Mouse (Mus musculus): ENCODE measurements around the gene Map3k13.
"Not testable (repeated sequence)": the region's sequence is repeated elsewhere in the genome, so short reads cannot be mapped to it uniquely, and the experiment has no call there.

The Map3k13 gene
- long read RNA-seq, experiment 1, partial matches to known transcripts = 1 of 4 reads
- long read RNA-seq, experiment 1, other reads (novel, unspliced or antisense) = 3 of 4 reads
- long read RNA-seq, experiment 2, partial matches to known transcripts = 1 of 2 reads
- long read RNA-seq, experiment 2, other reads (novel, unspliced or antisense) = 1 of 2 reads

DNA sequence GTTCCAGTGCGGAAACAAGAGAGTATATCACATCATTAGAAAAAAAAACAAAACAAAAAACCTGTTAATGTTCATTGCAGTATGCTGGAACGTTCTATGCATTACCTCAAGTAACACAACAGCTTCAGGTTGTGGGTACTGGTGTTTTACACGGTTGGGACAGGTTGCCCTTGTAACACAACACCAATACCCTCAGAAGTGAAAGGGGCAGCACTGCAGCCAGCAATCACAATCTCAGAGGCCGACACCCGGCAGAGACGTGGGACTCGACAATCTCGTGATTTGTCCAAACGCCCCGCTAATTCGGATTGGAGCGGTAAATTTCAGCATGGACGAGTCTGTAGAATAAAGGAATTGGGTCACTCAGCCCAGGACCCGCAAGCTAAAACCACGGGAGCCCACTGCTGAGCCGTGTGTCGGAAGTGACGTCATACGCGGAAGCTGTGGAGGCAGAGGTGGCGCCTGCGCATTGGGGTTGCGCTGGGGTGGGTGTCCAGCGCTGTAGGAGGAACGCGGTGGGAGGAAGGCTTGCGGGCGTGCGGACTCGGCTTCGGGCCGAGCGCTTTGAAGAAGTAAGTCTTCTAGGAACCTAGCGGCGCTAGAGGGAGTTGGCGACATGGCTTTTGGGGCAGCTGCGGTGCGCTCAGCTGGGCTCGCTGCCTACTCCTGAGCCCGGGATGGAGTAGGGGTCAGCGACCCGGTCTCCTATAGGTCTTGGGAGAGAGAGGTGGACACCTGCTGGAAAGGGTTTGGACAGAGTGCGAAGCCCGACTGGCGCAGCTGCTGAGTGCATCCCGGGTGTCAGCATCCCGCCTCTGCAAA, at the start of gene Map3k13:
Gene Map3k13 (plus strand): TSS at position 472 of the 822 bp plus-strand sequence.
- intact Hi-C loops (cut with DNase I) = no loop called here

DNA sequence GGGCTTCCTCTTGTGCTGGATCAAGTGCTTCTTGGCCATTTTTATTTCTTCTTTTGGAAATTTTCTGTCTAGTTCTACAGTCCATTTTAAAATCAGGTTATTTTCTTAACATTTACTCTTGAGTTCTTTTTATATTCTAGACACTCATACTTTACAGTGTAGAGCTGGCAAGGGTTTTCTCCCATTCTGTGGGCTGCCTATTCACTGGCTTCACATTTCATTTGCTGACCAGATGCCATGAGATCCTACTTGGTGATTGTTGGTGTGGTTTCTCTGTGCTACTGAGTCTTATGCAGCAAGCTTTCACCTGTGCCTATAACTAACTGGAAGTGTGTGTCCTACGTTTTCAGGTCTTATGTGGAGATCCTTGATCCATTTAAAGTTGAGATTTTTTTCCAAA, 35.7 kb upstream of the Map3k13 start:
- intact Hi-C loops (cut with DNase I) = no loop called here

DNA sequence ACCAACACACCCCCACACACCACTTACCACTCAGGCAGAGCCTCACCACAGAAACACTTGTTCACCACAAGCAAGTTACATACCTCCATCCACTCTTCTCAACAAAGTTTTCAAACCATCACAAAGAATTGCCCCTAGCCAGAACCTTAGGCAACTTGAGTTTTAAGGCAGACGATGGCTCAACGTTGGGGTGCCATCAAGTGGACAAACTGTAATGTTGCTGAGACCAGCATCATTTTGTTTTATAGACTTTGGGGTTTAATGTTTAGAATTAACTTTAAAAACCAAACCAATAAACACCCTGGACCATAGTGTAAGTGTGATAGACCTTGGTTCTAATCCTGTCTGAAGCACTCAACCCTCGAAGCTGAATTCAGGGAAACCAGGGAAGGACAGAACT, 25.9 kb upstream of the Map3k13 start:
- intact Hi-C loops (cut with DNase I) = loop anchor here (2.0 kb wide), 1 partner anchor 47 kb away; no protein-coding TSS in a partner anchor

DNA sequence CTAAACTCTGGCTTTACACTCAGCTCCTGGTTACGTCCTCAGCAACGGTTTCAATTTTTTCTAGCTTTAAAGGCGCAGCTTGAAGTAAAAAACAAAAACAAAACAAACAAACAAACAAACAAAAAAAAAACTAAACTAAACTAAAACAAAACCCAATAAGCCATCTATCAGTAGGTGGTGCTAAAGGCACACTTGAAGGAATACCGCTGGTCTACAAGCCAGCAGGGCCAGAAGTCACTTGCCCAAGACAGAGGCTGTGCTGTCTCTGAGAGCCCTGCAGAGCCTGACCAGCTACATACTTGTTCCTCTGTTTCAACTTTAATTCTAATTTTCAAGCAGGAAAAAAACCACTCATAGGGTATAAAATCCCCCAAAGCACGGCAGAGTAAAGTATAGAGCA, 24.5 kb upstream of the Map3k13 start:
- intact Hi-C loops (cut with DNase I) = loop anchor here (2.0 kb wide), 1 partner anchor 45 kb away; no protein-coding TSS in a partner anchor

DNA sequence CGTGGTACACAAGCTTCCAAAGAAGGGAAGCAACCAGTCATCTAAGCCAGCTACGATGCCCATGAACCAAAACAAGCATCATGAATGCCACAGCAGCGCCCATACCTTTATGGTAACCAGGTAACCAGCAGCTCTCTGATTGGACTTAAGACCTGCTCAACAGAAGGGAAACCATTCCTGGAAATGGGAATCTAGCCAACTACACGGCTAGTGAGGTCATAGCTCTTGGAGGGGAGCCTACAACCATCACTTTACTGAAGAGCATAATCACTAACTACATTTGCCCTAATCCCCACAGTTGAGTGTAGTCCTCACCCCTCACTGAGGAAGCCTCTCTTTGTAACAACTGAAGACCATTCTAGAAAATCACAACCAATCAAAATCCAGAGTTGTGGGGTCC, 19.4 kb upstream of the Map3k13 start:
- intact Hi-C loops (cut with DNase I) = no loop called here

DNA sequence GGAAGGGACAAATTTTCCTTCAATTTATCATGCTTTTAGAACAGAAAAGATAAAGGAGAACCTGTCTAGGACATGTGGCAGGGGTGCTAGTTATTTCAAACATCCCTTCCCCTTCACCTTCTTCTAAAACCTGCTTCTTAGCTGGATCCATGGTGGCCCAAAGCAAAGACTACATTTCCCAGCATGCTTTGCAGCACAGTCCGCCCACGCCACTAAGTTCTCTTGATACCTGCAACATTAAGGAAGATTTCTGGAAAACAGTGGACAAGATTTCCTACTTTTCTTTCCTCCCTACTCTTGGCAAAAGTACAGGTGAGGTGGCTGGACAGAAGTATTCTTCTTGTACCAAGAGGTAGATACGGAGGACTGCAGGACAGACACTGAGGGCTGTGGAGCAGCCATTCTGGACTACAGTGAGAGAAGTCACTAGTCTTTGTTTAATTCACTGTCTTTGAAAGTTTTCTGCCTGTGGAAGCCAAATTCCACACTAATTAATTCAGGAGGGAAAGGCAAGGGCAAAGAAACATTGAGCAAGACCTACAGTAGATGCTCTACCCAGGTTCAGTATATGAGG, 15.8 kb upstream of the Map3k13 start:
- intact Hi-C loops (cut with DNase I) = no loop called here

DNA sequence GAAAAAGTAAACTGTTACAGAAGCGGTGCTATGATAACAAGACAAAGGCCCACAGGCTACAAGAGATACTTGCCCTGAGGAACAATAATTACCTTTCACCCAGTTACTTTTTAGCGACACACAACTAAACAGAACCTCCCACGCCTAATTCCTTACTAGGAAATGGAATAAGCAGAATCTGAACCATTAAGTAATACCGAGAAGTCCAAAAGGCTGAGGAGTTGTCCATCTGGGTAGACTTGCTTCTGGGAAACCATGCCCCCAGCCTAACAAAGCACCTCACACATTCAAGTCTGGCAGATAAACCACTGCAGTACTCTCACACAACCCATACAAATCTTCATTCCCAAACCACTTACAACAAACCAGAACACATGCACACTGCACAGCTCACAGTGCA, 15.0 kb upstream of the Map3k13 start:
- intact Hi-C loops (cut with DNase I) = no loop called here

DNA sequence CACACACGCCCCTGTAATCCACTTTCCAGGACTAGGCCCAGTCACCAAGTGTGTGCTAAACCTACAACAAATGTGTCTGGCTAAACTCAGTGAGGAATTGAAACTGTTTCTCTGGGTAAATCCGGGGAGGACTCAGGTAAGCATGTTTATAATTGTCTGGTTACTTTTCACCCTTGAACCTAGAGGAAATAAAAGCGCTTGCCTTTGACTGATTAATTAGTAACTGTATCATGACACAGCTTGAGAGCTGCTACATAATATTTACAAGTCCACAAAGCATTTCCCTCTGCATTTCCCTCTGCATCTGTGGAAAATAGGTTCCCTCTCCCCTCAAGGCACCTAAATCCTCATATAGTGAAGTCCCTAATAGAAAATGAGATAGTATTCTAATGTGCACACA, 12.9 kb upstream of the Map3k13 start:
- intact Hi-C loops (cut with DNase I) = no loop called here

DNA sequence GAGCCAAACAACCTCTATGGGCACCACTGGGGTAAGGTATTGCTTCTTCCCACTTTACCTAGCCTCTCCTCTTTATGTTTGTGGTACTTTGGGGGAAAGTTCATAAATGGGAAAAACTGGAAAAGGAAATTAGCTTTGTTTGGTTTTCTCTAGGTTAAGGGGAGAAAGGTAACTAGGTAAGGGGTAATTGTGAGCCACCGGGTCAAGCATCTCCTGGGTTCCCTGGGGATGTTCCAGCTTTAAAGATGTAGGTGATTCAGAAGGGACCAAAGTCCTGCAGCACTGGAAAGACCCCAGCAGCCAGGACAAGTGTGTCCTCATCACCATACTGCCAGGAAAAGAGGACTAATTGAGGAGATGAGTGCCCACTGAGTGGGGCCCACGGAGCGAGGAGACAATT, 12.3 kb upstream of the Map3k13 start:
- intact Hi-C loops (cut with DNase I) = no loop called here

DNA sequence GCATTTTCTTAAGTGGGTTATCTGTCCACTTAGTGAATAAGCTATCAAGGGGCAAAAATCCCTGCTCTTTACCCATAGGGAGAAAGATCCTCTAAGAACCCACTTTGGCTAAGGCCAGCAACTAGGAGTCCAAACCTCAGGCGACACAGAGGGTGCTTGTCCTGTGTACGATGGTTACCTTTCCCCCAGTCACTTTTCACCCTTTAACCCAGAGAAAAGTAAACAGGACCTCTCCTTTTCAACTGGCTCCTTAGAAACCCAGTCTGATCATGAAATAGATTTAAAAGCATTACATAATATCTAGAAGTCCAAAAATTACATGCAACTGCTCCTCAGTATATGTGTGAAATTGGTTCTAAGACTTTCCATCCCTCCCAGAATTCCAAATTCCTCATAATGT, 11.3 kb upstream of the Map3k13 start:
- intact Hi-C loops (cut with DNase I) = no loop called here

DNA sequence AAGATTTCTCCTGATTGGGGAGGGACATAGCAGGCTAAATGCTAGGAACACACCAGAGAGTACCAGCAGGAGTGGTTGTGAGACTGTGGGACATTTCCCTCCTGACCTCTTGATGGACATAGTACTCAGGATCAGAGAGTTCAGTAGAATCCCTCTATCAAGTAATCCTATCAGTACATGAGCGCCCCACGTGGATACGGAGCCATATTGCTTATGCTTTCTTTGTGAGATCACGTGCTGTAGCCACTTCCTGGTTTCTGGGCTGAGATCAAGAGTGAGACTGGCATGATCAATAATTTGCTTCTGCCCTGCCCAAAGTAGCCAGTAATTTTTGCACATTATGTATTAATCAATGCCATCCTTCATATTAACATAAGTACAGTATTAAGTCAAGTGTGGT, 9.1 kb upstream of the Map3k13 start:
- intact Hi-C loops (cut with DNase I) = no loop called here

DNA sequence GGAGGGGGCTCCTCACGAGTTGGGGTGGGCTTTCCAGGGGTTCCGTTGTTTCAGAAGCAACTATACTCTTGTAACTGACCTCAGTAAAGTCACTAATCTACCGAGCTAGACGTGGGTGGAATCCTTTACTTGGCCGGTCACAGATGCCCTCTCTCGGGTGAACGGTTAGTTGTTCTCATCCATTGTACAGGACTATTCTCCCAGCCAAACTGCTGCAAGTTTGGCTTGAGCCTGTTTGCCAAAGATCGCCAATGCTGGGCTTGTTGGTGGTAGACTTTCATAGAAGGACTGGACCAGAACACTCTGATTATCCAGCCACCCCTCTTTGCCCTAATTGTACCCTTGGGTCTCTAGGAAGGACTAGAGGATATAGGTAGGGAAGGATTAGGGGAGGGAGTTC, 7.8 kb upstream of the Map3k13 start:
- intact Hi-C loops (cut with DNase I) = no loop called here

DNA sequence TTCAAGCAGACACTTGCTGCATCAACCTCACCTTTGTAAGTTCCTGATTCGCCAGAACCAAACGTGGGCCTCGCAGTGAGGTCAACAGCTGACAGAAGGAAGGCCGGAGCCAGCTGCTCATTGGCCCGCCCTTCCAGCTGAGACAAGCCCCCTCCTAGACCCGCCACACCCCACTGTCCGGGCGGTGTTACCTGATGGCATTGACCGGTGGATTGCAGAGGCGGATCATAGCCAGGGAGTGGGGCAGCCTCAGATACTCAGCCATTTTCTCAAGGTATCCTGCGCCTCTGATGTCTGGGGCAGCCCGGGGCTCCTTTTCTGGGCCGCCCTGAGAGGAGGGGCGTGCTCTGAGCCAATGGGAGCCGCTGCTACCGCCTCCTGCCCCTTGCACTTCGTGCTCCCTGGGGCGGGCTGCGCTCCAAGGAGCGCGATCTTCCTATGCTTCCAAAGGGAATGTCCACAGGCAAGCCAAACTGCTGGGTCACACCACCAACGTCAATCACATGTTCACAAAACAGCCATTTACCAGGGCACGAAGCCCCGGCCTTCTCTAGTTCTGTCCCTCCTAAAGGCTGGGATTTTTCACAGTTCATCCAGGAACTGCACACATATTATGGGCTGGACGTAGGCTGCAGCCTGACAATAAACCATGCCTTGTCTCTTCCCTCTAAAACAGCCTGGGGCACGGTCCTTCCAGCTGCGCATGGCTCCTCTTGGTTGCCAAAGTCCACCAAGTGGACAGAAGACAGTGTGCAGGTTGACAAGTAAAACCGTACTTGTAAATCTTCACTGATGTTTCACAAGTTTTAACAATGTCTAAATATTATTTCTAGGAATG, 6.4 kb upstream of the Map3k13 start, which contains the start of gene Ehhadh:
Gene Ehhadh (minus strand): TSS at position 292 of the 838 bp plus-strand sequence.
- intact Hi-C loops (cut with DNase I) = no loop called here

DNA sequence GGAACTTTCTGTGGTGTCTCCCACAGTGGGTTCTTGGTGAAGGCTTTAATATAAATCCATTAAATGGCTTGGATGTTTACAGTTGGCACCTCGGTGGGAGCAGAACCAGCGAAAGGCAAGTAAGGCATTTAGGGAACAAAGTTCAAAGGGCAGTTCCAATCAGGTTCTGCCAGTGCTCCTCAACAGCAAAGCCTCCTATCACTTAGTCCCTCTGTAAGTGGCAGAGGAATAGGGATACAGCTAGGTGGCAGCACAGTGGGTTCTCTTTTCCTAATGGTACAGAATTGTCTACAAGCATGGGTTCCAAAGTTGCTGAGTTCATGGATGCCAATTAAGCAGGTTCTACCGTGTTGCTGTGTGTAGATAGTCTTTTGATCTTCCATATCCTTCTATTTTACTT, 5.6 kb upstream of the Map3k13 start:
- intact Hi-C loops (cut with DNase I) = no loop called here

DNA sequence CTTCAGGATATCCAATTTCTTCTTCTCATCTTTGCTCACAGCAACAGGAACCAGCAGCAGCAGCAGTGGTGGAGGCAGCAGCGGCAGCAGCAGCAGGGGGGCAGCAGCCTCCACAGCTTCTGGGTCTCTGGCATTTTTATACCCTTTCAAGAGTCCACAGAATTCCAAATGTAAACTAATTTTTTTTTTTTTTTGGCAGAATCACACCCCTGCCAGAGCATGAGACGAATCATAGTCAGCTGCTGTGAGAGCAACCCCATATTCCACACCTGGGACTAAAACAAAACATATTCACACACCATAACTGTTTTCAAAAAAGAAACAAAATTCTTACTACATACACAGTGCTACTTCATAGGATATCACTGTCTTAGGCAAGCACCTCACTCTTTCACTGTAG, 5.0 kb upstream of the Map3k13 start:
- intact Hi-C loops (cut with DNase I) = no loop called here

DNA sequence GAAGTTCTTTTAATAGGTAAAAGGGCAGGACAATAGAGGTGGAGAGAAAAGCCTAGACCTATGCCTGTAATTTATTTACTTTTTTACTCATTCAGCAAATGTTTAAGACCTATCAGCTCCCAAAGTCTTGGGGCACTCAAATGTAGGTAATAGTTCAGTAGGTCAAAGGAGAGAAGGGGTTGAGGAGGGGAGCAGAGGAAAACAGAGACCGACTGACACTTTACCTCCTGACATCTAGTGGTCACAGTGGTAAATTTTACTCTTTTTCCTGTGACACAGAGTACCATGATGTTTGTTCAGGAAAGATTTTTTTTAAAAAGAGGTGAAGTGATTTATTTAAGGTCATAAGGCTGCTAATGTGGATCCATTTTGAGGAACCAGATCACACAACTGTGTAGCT, 3.7 kb upstream of the Map3k13 start:
- intact Hi-C loops (cut with DNase I) = no loop called here

DNA sequence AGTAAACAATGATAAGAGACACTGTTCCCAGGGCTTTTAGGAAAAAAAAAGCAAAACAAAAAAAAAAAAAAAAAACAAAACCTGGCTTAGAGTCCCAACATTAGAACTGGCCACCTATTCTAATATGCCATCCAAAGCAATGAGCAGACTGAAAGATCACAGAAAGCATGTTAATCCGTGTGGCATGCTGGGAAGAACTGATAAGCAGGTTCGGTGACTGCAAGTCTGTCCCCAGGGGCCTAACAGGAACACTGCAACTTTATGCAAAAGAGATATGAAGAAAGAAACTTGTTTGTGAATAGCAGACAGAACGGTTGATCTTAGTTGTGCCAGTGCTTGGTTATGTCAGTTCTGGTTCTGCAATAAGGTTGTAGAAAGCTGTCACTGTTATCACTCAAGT, 2.4 kb upstream of the Map3k13 start:
- intact Hi-C loops (cut with DNase I) = no loop called here

DNA sequence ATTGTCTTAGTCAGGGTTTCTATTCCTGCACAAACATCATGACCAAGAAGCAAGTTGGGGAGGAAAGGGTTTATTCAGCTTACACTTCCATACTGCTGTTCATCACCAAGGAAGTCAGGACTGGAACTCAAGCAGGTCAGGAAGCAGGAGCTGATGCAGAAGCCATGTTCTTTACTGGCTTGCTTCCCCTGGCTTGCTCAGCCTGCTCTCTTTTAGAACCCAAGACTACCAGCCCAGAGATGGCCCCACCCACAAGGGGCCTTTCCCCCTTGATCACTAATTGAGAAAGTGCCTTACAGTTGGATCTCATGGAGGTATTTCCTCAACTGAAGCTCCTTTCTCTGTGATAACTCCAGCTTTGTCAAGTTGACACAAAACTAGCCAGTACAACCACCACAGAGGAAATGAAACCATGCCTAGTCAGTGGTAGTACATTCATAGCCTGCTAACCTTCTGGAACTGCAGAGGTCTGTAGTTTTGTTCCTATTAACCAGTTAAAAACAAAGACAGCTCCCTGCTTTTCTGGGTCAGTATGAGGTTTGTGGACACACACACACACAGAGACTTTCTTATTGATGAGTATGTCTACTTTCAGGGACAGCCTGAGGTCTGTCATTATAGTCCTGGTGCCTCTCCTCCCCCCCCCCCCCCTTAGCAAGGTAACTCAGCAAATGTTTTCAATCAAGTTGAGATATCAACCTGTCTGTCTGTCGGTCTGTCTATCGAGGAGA, 901 bp upstream of the Map3k13 start:
- intact Hi-C loops (cut with DNase I) = not testable (repeated sequence)

DNA sequence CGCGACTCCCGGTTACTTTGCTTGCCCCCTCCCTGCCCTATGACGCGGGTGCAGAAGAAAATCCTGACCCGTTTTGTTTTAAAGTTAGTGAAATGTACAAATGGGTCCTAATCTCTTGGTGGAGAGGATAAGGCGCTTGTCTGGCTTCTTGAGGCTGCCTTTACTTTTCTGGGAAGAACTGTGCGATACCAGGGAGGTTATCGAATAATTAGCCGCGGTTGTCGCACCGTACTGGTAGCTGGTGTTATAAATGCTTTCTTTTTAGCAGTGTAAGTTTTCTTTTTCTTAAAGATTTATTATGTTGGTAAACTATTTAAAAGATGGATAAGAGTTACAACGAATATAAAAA, 525 bp downstream of the Map3k13 start:
- intact Hi-C loops (cut with DNase I) = no loop called here

DNA sequence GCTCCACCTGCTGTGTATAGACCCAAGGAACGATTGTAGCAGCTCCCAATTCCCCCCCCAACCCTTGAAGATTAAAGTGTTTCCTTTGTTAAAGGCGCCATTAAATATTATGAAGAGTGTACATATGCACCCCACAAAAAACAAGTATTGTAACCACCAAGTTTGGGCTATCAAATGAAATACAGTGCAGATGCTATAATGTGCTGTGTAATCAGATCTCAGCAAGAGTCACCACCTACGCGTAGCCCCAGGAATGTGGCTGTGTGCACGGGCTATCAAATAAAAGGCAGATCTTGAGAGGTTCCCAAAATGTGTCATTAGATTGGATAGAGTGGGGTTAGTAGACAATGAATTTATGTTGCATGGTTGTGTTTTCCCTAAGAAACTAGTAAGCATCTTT, 925 bp downstream of the Map3k13 start:
- intact Hi-C loops (cut with DNase I) = no loop called here

DNA sequence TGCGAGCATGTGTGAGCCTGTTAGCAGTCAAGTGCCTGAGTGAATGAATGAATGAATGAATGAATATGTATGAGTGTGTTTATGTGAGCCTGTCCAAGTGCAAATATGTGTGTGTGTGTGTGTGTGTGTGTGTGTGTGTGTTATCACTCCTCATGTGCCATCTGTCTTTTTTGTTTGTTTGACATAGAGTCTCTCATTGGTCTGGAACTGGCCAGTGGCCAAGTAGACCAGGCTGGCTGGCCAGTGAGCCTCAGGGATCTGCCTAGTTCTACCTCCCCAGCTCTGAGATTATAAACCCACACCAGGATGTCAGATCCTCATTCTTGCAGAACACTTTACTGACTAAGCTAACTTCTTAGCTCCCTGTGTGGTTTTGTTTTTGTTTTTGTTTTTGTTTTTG, 10.1 kb downstream of the Map3k13 start:
- intact Hi-C loops (cut with DNase I) = no loop called here

Measured in adrenal gland (tissue).